Mouse (Mus musculus) heart, adult 10 weeks (tissue): ENCODE results near the gene Olfr1339. TPM values are rescaled to one million over a fixed set of nuclear protein-coding genes. Genes with fewer than 3 reads are reported as not detected.

ENCODE experiments used
- polyA plus RNA-seq: library from polyadenylated mRNA; stranded (reverse); fragments of 350-450 nt; fragmentation: Illumina TruSeq; extraction: RNeasy Lipid Tissue Mini Kit (QIAGEN cat#74804); gene quantifications from one replicate; pipeline ENCODE4 v1.2.3, GENCODE M21; 2014; ENCODE audit warnings: low read depth, low replicate concordance

Olfr1339 gene
- polyA plus RNA-seq = not detected

GRCm38 (mm10) chr4:118731875-118732274 lies at the start of gene Olfr1339:
Olfr1339 (plus strand) TSS chr4:118732175.

GRCm38 (mm10) chr4:118692412-118692973 lies 39.5 kb upstream of the Olfr1339 start, which contains the start of gene Olfr1342:
Olfr1342 (minus strand) TSS chr4:118692756.

GRCm38 (mm10) chr4:118703223-118703622 lies 28.8 kb upstream of the Olfr1339 start, which contains the start of gene Olfr1341:
Olfr1341 (plus strand) TSS chr4:118703523.

DNA sequence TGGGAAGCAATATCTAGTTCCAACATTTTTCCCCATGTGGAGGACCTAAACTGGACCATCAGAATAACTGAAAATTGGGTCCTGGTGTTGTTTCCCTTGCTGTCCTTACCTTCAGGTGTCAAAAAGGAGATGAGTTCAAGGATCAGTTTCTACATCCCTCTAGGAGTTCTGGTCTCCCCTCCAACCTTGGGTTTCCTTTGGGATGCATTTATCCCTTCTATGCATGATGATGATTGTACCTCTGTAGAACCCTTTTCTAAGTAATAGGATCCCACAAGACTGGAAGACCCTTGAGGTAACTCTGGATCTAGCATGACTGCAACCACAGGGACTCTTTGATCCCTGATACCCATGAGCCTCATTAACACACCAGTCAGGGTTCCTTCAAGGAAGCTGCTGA lies 12.1 kb upstream of the Olfr1339 start, which contains the start of gene Olfr1340:
Olfr1340 (plus strand) TSS at position 301 of the 400 bp plus-strand sequence.

DNA sequence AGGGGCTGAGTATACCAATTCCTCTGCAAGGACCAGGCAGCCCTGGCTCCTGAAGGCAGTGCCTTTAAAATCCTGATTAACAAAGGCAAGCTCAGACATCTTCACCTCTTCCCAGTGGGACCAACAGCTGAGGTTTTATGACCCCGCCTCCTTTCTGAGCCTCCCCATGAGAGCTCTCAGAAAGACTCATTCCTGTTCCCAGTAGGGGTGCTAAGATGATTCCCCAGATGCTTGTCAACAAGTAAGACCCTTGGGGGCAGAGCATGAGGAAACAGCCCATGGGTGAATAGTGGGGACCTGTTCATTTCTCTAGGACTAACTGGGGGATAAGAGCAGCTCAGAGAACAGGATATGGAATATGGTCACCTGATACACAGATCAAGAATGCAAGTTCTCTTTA lies 26.7 kb downstream of the Olfr1339 start, which contains the start of gene Olfr1338:
Olfr1338 (minus strand) TSS at position 101 of the 400 bp plus-strand sequence.

DNA sequence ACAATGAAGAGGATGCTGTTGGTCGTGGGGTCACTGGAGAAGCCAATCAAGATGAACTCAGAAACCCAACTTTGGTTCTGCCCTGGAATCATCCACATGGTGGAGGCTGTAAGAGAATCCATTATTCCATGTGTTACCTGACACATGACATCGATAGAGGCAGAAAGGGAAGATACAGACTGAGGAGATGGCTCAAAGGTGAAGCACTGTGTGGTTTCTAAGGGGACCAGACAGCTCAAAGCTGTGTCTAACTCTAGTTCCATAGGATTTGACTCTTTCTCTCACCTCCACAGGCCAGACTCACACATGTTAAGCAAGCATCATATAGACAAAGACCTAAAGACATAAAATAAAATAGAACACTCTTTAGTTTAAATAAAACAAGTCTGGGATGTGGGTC lies 50.5 kb downstream of the Olfr1339 start, which contains the start of gene Olfr1337:
Olfr1337 (minus strand) TSS at position 101 of the 400 bp plus-strand sequence.

Other genes with a start within 250 kb of the Olfr1339 start
- gene Tie1, start 242.1 kb upstream of the Olfr1339 start, polyA plus RNA-seq = 53.1 TPM
- gene 2610528J11Rik, start 205.2 kb upstream of the Olfr1339 start, polyA plus RNA-seq = not detected
- not detected for gene Tmem125, start 188.1 kb upstream of the Olfr1339 start, polyA plus RNA-seq
- not detected for gene Cfap57, start 111.4 kb upstream of the Olfr1339 start, polyA plus RNA-seq
- 39.4 TPM for gene Ebna1bp2, start 111.4 kb upstream of the Olfr1339 start, polyA plus RNA-seq
- not detected for gene Olfr62, start 73.2 kb upstream of the Olfr1339 start, polyA plus RNA-seq
- not detected for gene Olfr1342, start 39.4 kb upstream of the Olfr1339 start, polyA plus RNA-seq
- not detected for gene Olfr1341, start 28.7 kb upstream of the Olfr1339 start, polyA plus RNA-seq
- gene Olfr1340, start 12.0 kb upstream of the Olfr1339 start, polyA plus RNA-seq = not detected
- gene Olfr1338, start 26.6 kb downstream of the Olfr1339 start, polyA plus RNA-seq = not detected
- gene Olfr1337, start 50.4 kb downstream of the Olfr1339 start, polyA plus RNA-seq = not detected
- not detected for gene Olfr1335, start 77.8 kb downstream of the Olfr1339 start, polyA plus RNA-seq
- gene Olfr1333, start 104.1 kb downstream of the Olfr1339 start, polyA plus RNA-seq = not detected
- gene Olfr1331, start 132.5 kb downstream of the Olfr1339 start, polyA plus RNA-seq = not detected
- not detected for gene Olfr1330, start 156.4 kb downstream of the Olfr1339 start, polyA plus RNA-seq
- gene Olfr1329, start 185.3 kb downstream of the Olfr1339 start, polyA plus RNA-seq = not detected
- gene Olfr1328, start 206.4 kb downstream of the Olfr1339 start, polyA plus RNA-seq = not detected
- gene Lao1, start 229.4 kb downstream of the Olfr1339 start, polyA plus RNA-seq = not detected